Mouse (Mus musculus) MN1 (cell line): Measurements from ENCODE around the gene AA467197.

Source experiments
- DNase-seq: peaks from one replicate; pipeline ENCODE4 v3.0.0-alpha.2; 2016; ENCODE audit warnings: low spot score

The AA467197 gene

DNA sequence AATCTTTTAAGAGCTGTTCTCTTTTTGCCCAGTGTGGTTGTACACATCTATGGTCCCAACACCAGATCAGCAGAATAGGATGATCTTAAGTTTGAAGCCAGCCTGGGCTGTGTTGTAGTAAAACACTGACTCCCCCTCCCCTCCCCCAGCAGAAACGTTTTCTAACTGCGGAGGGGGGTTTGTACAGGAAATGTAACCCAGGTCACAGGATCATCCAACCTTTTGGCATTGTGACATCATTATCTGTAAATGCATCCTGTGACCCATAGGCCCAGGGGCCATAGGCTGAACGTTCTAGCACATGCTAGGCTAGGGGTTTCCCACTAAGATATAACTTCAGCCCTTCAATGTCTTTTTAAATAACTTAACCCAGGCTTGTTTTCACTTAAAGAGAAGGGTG, at the start of gene AA467197:
Gene AA467197, plus strand, starts transcription at position 301 of the 400 bp plus-strand sequence.
- no peak for DNase-seq

DNA sequence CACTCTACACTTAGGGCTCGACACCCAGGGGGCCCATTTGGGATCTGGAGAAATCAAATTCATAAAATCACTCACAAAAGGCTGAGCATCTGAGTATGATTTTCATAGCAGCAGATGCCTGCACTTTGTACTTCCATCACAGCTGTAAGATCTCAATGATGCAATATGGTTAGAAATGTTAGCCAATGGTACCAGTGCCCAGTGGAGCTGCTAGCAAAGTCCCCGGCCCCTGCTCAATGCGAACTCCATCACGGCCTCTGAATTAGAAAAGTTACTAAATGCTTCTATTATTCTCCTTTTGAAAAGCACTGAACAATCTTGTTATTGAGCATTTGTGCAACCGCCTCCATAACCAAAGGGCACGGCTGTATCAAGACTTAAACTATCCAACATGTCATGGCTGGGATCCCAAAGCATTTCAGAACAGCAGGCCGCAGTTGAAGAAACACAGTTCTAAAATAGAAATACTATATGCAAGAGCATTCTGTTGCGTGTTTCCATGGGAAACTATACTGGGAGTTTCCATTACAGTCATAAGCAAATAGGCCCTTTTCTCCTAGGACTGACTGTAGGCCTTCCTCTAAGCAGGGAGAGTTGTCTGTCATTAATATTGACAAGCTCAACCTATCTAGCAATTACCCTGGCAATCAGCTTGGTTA, 48.8 kb upstream of the AA467197 start:
- DNase-seq = peak; percentile 23

DNA sequence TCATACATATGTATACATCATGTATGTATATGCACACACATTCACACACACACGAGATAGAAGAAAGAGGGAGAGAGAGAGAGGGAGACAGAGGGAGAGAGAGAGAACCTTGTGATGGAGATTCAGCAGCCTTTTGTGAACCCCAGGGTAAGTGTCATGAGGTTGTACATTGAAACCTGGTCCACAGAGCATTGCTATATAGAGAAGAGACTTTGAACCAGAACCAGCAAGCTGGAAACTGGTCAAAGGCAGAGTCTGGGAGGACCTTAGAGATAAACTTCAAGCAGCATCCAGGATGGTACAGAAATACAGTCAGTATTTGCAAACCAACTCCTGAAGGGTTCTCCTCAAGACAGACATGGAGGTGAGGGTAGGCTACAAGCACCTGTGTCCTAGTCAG, 46.4 kb upstream of the AA467197 start:
- DNase-seq = no peak

DNA sequence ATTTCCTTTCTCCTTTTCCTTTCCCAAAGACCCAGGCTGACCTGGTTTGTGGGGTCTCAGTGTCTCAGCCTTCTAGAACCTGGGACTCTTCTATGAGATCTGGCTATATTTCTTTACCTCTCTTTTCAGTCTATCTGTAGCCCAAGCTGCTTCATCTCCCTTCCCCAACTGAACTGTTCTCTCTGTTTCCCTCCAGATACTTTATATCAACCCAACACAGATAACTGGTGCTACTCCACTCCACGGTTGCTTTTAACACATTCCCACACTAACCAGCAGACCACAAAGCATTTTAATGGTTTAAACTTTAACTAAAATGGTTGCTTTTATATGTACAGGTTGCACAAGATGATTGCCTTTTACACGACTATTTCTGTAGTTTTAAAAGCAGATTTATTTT, 45.6 kb upstream of the AA467197 start:
- DNase-seq = no peak

DNA sequence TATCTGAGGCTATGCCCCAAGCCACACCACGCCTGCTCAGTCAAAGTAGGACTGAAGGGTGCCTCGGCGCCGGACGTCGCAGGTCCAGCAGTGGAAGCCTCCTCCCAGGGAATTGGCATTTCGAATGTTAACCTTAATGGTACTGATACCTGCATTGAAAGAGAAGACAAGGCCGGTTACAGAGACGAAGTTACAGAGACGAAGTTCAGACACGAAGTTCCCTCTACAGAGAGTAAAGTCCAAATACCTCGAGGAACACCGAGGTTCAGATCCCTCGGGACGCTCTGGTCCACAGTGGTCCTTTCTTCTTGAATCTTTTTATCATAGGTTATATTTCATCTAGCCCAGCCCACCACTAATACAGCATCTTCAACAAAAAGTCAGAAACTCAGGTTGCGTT, 41.3 kb upstream of the AA467197 start:
- no peak for DNase-seq

DNA sequence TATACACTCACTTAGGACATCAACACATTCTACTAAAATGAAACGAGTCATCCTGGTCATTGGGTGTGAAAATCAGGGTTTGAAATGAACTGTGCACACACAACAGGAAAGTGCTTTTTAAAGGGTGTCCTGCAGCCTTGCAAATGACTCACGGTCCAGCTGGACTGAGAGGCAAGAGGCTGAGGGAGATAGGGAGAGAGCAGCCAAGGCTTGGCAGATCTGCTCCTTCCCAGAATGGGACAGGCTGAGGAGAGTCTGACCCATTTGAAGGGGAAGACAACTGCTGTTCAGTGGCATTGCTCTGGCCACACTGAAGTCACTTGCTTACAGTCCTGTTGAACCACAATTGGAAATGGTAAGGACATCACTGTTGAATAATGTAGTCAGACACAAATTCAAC, 37.0 kb upstream of the AA467197 start:
- no peak for DNase-seq

DNA sequence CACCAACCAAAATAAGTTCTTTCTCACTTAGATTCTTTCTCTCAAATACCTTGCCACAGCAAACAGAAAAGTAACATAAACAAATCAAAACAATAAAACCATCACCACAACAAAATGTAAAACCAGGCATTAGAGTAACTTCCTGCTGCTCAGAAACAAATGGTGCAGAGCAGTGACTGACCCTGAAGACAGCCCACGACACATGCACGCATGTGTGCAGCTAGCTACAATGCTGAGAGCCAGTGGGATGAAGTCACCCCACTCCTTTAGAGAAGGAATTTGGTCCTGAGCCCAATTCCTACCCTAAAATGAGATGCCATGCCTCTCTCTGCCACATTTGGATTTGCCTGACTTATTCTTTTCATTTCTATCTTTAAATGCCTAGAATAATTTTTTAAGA, 35.4 kb upstream of the AA467197 start:
- no peak for DNase-seq

DNA sequence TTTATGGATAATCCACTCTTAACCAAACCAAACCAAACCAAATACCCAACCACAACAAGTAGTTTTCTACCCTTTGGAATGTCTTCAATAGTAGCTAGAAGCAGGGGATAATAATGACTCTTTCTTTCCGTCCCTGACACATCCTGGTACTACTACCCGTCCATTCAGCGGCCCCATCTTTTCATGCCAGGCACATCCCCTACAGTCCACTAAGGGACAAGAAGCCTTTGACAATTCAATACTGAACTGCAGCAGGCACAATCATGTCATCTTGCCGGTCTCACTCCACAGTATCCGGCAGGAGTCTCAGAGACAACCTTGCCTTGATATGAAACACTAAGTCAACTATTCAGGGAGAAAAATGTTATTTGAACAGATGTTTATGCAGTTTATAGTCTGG, 31.0 kb upstream of the AA467197 start:
- DNase-seq = no peak

DNA sequence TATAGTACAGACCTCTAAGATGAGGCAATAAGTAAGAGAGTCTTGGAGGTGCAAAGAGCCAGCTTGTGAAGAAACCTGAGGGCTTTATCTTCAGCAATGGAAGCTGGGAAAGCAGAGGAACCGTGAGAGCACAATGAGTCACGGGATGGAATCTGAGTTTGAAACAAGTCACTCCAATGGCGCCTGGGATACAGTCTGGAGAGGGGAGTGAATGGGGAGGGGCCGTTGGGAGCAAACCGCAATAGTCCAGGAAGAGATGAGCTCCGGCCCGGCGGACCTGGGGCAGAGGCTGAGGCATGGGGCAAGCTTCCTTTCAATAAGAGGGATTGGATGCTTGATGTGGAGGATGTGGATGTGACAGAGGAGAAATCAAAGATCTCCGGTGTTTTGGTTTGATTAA, 28.0 kb upstream of the AA467197 start:
- DNase-seq = no peak

DNA sequence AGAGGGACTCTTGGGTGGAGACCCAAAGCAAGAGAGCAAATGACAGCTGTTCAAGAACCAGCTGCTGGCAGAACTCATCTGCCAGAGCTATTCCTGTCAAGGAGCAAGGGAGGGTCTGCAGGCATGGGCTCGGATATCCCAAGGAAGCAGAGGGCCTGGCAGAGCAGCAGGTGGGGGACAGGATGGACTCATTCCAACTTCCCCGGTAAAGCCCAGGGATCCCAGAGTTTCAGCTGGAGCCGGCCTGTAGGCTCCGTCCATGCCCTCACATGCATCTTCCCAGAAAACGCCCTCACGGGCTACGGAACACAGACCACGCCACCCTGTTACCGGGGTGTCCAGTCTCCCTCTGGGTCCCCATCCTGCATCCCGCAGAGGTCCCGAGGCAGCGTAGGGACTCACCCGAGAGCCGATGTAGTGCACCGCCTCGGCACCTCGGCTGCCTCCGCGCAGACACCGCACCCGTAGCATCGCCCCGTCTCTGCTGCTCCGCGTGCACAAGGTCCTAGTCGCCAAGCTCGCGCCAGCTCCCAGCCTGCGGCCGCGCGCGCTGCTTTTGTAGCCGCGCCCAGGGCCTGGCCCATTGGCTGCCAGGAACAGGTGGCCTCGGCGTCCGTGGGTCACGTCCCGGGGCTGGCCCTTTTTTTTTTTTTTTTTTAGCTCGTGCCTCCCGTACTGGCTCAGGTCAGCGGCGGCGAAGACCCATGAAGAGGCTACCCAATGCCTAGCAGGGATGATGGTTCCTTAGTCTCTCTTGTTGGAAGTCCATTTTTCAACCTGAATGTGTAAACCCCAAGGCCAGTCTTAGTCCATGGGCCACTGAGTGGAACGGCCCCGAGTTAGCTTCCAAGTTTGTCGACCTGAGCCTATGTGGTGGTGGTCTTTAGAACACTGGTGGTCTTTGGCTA, 25.8 kb upstream of the AA467197 start, which contains the start of gene Gatm:
Gene Gatm, minus strand, starts transcription at position 558 of the 908 bp plus-strand sequence.
- no peak for DNase-seq

DNA sequence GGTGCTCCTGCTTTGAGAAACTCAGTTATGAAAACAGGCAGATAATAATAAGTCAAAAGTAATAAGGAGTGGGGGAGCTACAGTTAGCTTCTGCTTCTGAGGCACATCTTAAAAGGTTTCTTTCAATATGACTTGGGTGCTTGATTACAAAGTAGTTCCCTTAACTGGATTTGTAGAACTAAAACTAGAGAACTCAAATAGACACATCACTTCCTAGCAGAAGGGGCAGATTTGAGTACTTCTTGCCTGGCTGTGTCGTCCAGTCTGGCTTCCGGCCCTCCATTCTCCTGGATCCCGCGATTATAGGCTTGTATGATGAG, 25.2 kb upstream of the AA467197 start:
- no peak for DNase-seq

DNA sequence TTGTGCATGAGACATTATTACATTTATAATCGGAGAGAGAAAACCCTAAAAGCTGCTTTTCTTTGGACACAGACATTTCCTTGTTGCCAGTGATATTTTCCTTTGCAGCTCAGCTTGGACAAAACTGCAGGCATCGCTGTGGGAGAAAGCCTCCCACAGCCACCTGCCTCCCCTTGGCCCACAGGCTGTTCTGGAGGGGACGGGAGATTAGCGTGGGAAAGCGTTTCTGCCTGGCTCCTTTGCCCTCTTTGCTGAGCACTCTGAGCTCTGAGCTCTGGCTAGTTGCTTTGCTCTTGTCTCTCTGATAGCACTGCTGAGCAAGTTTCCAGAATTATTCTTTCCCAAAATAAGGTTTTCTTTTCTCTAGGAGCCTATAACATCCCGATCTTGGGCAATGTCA, 20.5 kb upstream of the AA467197 start:
- no peak for DNase-seq

DNA sequence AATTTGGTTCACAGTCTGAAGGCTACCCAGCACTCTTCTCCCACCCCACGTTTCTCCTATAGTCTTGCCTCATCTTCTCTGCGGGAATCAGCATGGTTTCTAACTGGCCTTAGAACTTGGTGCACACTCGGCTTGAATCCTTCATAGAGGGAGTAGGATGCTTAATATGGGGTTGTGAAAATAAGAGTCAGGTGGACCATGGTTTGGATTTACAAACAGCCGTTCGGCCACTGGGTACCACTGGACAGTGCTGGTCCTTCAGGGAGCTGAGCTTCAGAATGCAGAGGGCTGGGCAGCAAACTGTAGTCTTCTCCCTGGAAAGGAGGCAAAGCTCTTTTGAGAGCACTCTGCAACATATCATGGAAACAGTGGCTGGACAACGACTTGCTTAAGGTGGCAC, 19.0 kb upstream of the AA467197 start:
- no peak for DNase-seq

DNA sequence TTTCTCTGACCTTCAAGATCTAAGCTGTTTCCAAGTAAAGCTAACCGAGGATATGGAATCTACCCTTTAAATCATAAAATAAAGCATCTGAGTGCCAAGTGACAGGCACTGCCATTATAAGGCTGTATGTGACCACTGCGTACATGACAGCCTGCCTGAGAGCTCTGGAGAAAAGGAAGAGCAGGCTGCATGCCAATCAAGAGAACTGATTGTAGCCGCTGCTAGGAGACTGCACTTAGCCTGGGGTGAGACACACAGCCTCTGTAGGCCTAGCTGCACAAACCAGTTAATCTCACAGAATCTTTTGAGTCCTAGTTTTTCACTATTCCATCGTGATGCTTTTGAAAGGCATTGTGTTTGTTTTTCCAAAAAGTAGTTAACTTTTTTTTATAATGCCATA, 18.1 kb upstream of the AA467197 start:
- no peak for DNase-seq

DNA sequence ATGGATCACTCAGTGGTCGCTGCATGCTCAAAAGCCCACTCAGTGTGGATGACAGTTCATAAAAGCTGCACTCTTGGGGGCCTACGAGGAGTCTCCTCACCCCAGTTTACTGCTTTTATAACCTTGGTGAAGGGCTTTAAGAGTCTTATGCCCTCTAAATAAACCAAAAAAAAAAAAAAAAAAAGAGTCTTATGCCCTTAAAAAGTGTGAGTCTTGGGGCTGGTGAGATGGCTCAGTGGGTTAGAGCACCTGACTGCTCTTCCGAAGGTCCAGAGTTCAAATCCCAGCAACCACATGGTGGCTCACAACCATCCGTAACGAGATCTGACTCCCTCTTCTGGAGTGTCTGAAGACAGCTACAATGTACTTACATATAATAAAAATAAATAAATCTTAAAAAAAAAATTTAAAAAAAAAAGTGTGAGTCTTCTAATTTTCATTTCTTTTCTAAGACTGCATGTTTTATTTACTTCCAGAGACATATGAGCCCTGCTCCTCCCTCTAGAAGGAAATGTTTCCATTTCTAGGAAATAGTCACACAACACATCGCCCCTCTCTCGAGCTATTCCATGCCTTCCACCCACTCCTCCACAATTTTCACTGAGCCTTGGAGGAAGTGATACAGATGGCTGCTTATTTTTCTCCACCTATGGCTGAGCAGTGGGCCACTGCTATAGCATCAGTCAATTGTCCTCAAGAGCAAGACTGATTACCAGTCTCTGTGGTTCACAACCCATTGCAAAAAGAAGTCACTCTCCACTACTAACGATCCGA, 15.3 kb upstream of the AA467197 start:
- DNase-seq = no peak

DNA sequence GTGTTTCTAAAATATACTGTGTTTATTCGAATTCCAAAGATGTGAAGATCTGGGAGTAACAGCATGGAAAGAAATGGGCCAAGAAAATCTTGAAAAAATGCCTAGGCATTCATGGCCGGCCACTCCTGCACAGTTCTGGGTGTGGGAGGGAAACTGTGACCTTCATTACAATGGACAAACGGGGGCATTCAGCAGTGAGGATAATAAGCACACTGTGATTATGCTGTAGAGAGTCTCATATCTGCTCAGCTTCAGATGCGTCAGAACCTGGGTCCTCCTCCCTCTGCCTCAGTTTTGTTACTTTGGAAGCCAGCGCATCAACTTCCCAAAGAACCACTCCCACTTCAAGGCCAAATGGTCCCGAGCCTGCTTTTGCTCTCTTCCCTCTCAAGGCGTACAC, 10.9 kb upstream of the AA467197 start:
- no peak for DNase-seq

DNA sequence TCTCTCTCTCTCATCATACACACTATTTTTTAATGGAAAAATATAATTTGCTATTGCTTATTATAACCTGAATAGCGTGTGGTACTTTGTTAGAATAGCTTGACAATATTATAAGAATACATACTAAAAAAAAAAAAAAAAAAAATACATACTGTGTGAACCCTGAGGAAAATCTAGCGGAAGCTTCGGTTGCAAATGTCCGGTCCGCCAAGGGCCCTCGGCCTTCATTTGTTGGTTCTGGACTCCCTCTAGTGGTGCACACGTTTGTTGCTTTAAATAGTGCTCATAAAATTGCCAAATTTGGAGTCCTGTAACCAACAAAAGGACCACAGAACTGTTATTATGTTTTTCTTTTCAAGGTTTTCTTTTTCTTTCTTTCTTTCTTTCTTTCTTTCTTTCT, 7.8 kb upstream of the AA467197 start:
- peak; percentile 84 for DNase-seq

DNA sequence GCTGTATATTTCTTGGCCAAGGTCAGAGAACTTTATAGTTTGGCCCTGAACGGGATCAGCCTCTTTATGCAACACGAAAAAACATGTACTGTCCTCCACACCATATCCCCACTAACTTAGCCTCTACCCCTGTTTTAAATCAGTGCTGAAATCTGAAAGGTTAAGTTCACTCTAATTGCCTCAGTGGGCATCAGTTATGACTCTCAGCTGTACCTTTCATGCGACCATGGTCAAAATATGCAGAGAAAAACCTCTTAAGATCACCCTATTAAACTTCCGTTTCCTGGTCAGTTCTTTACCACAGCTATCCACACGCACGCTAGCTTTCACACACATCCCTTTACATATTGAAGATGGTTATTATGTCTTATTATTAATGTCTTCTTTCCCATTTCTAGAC, 6.9 kb upstream of the AA467197 start:
- no peak for DNase-seq

DNA sequence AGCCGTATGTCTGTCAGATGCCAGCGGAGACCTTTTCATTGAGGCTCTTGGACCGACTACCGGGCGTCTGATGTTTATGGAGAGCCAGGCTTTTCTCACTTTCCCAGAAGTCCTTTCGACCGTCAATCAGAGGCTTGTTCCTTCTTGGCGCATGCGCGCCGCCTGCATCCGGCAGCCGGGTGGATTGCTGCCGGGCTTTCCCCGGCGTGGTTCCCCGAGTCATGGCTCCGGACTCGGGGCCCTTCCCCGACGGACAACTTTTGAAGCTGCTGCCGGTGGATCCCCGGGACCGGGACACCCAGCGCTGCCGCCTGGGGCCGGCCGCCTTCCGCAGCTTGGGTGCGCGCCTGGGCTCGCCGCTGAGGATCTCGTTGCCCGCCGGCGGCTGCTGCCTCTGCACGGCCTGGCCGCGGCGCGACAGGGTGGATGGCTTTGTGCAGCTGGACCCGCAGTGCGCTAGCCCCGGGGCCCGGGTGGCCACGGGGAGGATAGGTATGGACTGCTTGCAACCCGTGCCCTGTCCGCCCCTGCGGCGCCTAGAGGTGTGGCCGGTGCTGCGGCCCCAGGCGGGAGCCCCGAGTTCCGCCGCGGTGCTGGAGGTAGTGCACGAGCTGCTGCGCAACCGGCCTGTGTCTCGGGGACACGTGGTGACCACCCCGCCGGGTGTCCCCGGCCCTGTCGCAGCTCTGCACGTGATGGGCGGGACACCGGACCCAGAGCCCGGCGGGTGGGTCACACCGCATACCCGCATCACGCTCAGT, 6.1 kb upstream of the AA467197 start:
- DNase-seq = peak; percentile 90

DNA sequence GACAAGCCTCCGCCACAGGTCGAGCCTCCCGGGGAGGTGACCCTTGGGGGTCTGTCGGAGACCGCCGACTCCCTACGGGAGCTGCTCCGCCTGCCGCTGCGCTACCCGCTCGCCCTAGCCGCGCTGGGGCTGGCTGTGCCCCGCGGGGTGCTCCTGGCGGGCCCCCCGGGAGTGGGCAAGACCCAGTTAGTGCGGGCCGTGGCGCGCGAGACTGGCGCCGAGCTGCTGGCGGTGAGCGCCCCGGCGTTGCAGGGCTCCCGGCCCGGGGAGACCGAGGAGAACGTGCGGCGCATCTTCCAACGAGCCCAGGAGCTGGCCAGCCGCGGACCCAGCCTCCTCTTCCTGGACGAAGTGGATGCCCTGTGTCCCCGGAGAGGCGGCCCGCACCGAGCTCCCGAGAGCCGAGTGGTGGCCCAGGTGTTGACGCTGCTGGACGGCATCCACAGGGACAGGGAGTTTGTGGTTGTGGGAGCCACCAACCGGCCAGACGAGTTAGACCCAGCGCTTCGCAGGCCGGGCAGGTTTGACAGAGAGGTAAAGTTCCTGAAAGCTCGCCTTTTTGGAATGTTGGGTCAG, 5.5 kb upstream of the AA467197 start:
- DNase-seq = peak; percentile 52

DNA sequence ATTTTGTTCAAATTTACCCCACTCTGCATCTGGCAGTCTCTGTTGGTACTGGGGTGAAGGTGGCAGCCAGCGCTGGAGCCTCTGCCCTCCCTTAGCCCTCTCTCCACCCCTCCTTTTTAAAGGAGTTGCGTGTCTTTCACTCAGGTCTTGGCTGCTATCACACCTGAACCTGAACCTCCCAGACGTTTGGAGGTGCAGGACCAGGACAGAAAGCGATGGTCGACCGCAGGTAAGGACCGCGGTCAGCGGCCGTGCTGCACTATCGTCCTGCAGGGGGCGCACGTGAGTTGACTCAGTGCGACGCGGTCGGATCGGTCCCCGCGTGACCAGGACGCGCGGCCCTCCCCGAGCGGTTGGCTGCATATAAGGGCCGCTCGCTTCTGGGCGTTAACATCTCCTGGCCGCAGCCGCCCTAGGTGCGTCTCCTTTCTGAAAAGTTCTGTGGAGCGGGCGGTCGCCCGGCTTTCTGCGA, 776 bp downstream of the AA467197 start:
- no peak for DNase-seq

DNA sequence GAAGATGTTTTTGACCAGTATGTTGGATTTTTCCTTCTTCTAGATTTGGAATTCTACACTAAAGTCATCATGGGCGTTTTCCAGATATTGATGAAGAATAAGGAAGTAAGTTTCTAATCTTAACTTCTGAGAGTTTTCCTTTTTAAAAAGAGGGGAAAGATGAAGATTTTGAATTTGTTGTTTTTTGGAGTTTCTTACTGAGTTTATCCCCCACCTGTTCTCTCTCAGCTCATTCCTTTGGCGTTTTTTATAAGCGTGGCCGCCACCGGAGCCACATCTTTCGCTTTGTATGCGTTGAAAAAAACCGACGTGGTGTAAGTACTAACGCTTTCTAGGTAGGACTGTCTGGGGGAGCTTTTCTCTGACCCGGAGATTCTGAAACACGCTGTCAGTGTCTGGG, 1.2 kb downstream of the AA467197 start:
- no peak for DNase-seq
